Mouse (Mus musculus) mouse trophoblast stem cell (cell line): ENCODE measurements around the gene Plxna1.

Experiments
- in situ Hi-C, 2 experiments: fragments of 300-500 bp; cut with MseI, MboI; formaldehyde crosslinking; loops; 2 replicates in 1 of 2; 3 replicates in 1 of 2; pipeline ENCODE4 v1.15.1; 2025

Plxna1 gene

DNA sequence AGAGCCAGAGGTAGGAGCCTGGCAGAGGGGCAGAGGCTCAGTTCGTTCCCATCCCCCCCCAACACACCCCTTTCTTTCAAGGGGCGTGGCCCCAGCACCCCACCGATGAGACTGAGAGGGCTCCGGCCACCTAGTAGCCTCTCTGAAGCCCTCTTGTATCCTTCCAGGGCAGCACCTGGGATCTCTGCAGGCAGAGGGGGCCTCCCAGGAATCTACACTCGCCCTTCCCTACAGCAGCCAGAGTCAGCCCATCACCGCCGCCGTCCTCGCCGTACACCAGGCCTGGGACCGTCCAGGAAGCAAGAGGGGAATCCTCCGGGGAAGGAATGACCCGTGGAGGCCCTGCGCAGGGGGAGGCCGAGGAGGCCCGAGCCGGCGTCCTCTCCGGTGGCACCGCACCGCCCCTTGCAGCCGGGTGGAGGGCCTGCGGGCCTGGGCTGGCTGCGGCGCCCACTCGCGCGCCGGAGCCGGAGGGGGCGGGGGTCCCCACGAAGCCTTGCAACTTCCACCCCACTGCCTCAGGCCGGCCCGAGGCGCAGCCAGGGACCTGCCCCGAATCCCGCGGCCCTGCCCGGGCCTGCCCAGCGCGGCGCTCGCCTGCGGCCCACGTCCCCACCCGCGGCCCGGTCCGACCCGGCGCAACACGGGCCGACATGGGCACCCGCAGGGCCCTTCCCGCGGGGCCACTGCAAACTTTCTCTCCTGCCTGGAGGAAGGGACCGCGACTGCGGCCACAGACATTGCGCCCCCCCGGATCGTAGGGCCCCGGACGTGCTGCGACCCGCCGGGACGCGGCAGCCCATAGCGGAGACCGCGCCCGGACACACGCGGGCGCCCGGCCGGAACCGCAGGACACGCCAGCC, 771 bp downstream of the Plxna1 start:
- in situ Hi-C loops, result loop anchor here (5.0 kb wide), 1 partner anchor 196 kb away; no protein-coding TSS in a partner anchor

DNA sequence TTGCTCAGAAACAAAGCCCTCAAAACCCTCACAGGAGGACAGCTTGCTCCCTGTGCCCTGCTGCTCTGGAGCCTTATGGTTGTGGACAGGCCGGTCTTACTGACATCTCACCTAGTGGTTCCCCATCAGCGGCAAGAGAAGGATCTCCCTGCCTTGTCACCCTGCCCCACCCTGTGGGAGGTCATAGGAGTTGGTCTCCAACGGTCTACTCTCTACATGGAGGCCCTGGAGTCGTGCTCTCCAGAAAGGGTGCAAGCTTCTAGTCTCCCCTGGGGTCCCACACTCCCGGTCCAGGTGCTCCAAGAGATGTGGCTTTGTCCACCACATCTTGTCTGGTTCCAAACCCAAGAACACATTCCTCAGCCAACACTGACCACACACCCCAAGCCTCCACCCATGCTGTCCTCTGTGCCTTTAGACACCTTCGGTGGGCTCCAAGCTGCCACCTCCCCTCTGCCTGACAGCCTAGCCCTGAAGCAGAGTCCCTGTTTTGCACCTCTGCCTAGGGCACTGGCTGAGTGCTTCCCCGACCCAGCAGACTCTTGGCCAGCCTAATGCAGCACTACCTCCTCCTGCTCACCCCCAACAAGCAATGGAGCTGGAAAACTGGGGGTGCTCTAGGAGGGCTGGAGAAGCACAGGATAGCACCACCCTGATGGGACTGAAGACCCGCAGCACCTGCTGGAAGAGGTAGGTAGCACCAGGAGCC, 1.6 kb downstream of the Plxna1 start:
- in situ Hi-C loops, result loop anchor here (5.0 kb wide), 1 partner anchor 196 kb away; no protein-coding TSS in a partner anchor

DNA sequence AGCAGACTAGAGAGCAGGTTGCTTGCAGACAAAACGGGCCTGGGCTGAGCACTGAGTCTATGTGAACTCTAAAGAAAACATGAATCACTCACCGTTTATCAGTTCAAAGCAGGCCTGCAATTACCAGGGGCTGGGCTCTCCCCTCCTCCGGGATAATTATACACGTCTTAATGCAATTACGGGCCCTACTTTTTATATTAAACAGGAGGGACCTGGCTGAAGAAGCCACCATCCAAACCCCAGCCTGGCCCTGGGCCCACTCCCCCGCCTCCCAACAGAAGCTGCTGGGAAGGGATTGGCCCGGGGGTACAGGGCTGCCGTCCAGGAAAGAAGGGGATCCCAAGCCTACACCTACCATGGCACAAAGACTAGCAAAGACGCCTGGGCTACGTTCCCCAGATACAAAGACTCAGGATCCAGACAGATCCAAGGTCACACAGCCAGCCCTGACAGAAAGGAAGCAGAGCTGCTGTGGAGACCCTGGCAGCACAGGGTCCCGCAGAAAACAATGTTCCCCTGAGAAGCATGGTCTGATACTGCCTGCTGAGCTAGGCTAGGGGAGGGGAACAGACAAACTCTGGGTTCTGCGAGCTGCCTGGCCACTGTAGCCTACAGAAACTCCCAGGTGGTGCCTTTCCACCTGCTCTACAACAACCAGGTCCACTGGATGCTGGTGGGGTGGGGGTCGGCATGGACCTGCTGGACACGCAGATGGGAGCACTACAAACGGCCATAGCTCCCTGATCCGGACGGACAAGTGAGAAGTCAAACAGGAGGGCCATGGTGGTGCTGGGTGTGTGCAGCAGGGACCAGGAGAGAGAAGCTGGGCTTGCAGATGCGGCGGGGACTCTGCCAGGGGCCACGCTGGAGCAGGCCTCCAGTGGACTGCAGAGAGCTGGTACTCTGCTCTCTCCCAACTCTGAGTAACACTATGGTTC, 2.4 kb downstream of the Plxna1 start:
- in situ Hi-C loops, result loop anchor here (5.0 kb wide), 1 partner anchor 197 kb away; no protein-coding TSS in a partner anchor

DNA sequence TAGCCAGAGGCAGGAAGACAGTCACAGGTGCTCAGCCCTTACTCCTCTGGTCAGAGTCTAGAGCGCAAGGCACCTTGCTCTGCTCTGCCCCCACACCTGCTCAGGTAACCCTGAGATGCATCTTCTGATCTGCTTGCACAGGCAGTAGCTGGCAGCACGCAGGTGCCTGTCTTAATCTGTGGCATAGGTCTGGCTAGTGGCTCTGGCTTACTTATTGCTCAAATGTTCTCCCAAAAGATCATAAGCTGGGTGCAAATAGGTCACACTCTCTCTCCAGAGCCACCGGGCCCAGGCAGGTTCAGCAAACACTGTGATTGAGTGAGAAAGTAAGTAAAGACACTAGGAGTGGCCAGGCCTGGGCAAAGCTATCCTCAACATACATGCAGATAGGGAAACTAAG, 3.2 kb downstream of the Plxna1 start:
- in situ Hi-C loops, result no loop called here

DNA sequence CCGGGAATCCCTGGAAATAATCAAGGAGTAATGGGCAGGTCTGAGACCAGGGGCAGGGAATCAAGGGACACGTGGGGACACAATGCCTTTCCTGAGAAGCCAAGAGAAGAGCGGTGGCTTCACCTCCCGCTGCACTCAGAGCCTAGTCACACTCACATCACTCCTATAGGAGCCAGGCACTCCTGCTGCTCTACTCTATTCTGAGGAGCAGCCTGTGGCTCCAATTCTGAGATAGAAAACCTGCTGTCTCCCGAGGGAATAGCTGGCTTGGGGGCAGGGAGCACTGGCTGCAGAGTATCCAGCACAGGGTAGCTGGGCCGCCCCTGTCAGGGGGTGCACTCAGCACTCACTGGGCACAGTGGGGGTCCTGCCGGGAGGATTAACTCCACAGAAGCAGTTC, 6.8 kb downstream of the Plxna1 start:
- in situ Hi-C loops, result no loop called here

DNA sequence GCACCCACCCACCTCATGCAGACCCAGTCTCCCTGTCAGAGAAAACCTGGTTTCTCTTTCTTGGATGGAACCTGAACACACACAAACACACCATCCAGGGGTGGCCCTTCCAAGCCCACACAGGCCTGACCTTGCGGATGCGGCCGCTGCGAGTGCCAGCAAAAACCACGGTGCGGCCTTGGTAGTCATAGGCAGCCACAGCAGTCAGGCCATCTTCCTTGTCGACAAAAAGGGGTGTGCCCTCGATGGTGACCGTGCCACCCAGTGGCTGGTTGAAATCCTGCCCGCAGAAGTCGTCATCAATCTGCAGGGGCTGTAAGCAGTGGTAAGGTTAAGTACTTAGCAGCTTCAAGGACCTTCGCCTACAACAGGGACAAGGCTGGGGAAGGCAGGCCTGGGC, 7.7 kb downstream of the Plxna1 start:
- in situ Hi-C loops, result no loop called here

DNA sequence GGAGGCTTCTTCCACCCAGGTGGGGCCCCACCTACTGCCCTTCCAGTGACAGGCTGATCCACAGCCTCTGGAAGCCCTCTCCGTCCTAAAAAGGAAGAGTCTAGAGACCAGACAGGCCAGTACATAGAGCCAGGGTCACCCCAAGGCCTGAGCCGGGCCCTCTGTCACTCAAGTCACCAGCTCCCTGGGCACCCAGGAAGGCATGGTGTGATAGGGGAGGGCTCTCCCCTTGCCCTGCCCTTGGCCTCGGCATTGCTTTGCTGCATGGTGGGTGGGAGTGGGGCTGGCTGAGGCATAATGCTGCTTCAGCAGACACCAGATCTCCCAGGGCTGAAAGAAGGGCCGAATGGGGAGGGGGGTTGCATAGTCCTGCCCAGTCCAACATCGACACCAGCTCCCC, 8.3 kb downstream of the Plxna1 start:
- in situ Hi-C loops, result no loop called here

DNA sequence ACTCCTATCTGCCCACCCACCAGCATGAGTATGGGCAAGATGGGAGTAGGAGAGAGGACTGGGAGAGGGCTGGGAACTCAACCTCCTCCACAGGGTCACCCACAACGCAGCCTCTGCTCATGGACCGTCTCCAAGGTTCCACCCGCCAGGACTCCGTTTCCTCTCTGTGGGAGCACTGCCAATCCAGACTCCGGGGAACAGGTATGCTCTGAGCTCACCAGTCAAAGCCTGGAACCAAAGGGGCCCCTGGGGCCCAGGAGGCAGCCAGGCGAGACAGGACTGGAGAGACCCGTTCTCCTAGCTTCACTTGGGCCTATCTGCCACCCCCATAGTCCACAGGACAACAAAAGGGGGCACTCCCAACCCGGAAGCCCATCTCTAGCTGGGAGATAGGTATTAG, 9.3 kb downstream of the Plxna1 start:
- in situ Hi-C loops, result no loop called here

DNA sequence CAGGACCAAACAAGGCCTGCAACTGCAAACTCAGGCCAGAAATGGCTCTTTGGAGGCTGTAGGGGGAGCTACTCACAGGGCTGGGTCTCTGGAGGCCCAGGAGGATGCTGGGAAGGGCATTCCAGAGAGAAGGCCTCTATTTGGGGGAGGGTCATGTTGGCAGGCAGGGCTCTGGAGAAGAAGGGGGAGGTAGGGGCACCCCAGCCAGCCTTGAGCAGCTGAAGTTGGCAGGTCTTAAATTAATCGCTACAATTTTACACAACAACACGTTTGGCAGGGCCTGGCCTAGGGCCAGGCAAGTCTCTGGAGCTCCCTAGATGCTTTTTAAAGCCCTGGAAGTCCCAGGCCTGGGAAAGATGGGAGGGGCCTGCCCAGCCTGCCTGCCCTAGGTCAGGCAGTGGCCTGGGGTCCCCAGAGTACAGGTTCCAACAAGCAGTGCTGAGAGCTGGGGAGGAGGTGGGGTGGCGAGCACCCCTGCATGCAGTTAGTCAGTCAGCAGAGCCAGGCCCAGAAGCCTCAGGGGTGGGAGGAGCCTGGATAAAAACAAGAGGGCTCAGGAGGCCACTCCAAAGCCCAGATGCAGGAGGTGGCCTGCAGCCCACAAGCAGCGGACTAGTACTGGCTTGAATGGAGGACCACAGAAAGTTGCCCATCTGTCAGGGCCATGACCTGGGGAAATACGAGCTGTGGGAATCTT, 10.8 kb downstream of the Plxna1 start:
- in situ Hi-C loops, result no loop called here

DNA sequence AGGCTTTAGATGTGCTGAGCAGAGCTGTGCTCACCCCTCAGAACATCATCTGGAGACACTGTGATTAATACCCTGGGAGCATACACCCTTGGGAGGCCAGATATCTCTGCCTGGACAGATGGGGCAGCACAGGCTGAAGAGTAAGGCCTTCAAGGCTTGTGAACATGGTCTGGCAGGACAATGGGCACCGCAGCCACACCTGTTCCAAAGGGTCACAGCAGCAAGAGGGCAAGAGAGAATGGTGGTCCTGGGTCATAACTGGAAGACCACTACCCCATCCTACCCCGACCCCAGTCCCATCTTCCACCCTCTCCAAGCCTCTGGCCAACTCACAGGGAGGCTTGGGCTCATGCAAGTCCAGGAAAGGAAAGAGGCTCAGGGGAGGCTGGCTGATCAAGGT, 11.9 kb downstream of the Plxna1 start:
- in situ Hi-C loops, result no loop called here

DNA sequence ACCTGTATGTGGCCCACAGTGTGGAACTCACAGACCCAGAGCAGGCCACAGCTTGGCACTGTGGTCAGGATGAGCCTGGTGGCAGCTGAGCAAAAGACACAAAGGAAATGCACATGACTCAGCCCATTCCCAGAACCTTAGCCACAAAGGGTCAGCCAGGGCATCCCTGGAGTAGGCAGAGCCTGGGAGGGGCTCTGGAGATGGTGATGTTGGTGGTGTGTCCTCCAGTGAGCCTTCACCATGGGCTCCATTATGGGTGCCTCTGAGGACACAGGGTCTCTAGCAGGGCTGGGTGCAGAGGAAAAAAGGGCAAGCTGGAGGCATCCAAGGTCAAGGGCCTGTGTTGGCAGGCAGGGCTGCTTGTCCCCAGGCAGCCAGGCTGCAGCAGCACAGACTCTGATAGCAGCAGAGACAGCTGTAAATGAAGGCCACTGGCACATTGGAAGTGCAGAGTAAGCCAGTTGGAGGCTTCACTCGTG, 12.3 kb downstream of the Plxna1 start:
- in situ Hi-C loops, result no loop called here

DNA sequence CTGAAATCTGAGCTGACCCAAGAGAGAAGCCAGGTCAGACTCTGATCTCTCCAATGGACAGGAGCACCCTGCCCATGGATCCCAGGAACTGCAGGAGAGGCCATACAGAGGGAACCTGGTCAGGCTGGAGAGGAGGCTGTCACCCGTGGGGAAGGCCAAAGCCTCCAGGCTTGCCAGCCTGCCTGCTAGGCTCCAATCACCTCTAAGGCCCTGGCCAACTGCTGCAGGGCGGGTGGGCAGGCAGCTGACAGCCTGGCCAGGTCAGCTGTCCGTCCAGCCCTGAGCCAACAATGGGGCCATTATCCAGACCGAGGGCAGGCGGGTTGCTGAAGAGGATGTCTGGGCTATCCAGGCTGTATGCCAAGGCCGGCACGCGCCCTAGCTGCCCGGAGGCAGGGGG, 14.1 kb downstream of the Plxna1 start:
- in situ Hi-C loops, result no loop called here

DNA sequence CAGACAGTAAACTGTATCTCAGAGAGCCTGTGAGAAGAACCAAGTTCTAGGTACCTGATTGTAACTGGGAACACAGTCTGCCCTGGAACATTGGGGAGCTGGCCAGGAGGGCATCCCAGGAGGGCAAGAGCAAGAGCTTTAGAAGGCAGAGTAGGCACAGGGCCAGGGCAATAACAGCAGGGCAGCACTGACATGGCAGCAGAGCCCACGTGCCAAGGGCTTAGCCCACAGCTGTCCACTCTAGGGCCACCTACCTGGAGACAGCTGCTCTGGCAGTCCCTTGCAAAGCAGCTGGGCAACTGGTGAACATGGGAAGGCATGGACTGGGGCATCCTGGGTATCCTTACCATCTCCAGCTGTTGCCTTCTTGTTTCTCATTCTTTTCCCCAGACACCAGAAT, 14.6 kb downstream of the Plxna1 start:
- in situ Hi-C loops, result no loop called here

DNA sequence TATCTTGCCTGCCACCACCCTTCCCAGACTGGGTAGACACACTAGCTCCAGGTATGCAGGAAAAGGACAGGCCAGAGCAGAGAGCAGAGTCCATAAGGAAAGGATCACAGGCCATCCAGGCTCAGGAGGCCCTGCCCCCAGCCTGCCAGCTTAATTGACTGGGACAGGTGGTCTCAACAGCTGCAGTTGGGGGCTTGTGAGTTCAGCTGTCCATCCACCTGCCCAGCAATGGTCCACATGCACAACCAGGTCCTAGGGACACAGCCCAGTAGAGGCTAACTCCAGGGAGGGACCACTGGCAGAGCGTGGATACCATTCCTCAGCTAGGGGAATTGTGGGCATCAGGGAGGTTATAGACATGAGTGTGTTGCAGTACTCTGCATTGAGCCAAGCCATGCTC, 16.6 kb downstream of the Plxna1 start:
- in situ Hi-C loops, result no loop called here

DNA sequence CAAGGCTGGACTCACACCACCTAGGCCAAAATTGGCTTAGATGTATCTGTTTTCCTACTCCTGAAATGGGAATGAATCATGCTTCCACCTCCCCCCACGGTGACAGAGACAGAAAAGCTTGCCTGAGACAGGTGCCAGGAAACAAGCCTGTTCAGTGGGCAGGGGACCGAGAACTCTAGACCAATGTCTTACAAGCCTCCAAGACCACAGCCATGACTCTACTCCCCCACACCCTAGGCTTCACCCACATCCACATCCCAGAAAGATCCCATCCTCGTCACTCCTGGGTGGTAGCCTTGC, 17.0 kb downstream of the Plxna1 start:
- in situ Hi-C loops, result no loop called here

DNA sequence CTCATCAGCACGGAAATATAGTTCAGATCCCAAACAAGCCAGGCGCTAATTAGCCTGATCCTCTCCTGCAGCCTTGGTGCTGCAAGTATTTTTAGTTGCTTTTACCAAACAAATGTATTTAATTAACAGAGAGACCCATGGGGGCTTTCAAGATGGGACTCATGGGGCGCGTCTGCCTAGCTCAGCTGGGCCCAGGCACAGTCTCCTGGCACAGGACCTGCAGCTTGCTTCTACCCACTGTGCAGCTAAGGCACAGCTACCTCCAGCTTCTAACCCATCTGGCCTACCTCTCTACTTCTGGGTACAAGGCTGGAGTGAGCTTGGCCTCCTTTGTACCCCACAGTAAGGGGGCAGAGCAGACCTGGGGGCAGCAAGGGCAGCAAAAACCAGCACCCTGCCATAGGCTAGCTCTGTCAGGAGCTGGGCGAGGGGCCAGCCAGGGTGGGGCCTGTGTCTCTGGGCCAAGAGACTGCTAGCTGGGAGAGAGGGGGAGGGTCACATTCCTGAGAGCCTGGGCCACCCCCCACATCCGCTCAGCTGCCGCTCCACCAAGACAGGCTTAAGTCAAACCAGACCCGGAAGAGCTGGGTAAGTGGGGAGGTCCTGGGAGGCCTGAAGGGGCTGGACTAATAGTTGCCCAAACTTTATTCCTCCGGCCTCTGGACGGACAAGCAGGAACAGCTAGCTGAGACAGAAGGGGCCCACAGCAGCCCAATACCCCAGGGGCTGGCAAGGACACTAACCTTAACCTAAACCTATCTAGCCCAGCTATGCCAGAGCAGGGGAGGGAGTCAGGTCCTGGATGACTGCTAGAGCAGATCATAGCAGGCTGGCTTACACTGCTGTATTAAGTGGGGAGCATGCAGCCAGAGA, 17.6 kb downstream of the Plxna1 start:
- in situ Hi-C loops, result no loop called here

DNA sequence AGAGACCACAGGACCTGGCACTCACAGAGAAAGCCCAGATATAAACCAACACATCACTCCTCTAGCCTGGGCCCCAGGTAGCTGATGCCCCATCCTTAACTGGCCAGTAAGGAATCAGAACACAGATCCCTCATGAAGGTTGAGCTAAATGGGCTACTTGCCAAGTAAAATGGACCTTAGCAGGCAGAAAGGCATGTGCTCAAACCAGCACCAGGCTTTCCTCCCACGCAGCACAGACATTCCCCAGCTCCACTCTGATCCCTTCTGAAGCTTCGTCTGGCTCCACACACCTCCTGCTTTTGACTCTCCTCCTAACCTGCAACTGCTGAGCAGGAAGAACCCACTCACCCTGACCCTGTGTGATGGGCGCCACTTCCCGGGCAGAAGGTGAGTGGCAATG, 20.4 kb downstream of the Plxna1 start:
- in situ Hi-C loops, result no loop called here

DNA sequence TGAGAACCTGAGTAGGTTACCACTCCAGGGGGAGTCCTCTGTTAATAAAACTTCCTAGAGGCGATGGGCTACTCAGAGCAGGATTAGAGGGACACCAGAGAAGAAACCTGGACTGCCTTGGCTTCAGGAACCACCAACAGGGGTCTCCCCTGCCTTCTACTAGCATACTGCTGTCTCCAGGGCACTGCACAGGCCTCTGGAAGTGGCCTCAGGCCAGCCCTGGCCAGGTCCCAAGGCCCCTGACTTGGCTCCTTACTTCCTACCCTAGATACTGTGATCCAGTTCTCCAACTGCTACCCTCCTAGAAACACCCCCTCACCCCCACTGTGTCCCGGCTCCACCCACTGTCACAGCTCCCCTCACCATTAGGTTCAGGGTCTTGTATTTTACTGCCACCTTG, 23.0 kb downstream of the Plxna1 start:
- in situ Hi-C loops, result no loop called here

DNA sequence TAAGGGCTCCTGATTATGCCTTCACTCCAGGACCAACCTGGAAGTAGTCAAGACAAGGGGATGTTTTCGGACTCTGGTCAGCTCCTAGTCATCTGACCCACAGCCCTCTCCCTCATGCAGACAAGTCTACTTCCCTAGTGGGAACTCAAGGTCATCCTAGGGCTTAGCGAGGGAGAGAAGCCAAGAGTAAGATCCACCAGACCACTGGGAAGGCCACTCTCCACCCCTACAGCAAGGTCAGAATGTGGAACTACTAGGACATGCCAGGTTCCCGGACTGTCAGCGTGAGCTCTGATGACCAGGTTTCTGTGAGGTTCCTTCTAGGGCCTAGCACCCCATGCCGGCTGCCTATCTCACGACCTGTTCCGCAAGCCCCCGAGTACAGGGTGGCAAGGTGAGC, 23.7 kb downstream of the Plxna1 start:
- in situ Hi-C loops, result no loop called here

DNA sequence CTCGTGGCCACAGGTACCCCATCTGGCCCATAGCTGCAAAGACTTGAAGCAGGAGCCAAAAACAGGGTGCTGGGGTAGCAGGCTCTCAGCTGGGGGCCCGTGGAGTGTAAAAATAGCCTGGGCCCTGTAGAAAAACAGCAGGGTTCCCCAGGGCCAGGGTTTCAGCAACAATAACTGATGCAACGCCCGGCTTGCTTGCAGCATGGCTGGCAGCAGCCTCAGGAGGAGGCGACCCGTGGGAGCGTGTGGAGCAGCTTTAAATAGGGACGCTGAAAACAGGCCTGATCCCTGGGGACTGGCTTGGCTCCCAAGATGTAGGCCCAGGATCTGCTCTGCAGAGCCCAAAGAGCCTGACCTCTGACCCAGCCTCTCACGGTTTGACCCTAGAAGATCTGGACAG, 24.8 kb downstream of the Plxna1 start:
- in situ Hi-C loops, result no loop called here
